Mouse (Mus musculus) ovary, postnatal 36 days (tissue): ENCODE results near the gene 1700034J05Rik.

Experiments used
- DNase-seq: peaks from one replicate; pipeline ENCODE4 v3.0.0; 2022; ENCODE audit warnings: low spot score, mixed read lengths

1700034J05Rik gene

GRCm38 (mm10) chr6:146954258-146954657 is at the start of gene 1700034J05Rik:
Gene 1700034J05Rik, minus strand, starts transcription at chr6:146954422.
- DNase-seq, result no peak

GRCm38 (mm10) chr6:146999755-147000154 is 45.5 kb upstream of the 1700034J05Rik start:
- no peak for DNase-seq

GRCm38 (mm10) chr6:146999302-146999701 is 45.1 kb upstream of the 1700034J05Rik start:
- DNase-seq, result no peak

- DNase-seq, result no peak
Observed at GRCm38 (mm10) chr6:146998710-146999109, 44.5 kb upstream of the 1700034J05Rik start.

GRCm38 (mm10) chr6:146997006-146997405 is 42.8 kb upstream of the 1700034J05Rik start:
- DNase-seq, result no peak

GRCm38 (mm10) chr6:146995878-146996277 is 41.7 kb upstream of the 1700034J05Rik start:
- DNase-seq, result no peak

- no peak for DNase-seq
Observed at GRCm38 (mm10) chr6:146995391-146995790, 41.2 kb upstream of the 1700034J05Rik start.

GRCm38 (mm10) chr6:146994236-146994635 is 40.0 kb upstream of the 1700034J05Rik start:
- peak; percentile 26 for DNase-seq

GRCm38 (mm10) chr6:146984569-146984968 is 30.3 kb upstream of the 1700034J05Rik start:
- DNase-seq, result no peak

GRCm38 (mm10) chr6:146981249-146981835 is 27.1 kb upstream of the 1700034J05Rik start:
- no peak for DNase-seq

- no peak for DNase-seq
Observed at GRCm38 (mm10) chr6:146979953-146980352, 25.7 kb upstream of the 1700034J05Rik start.

- no peak for DNase-seq
Observed at GRCm38 (mm10) chr6:146979115-146979744, 25.0 kb upstream of the 1700034J05Rik start.

- no peak for DNase-seq
Observed at GRCm38 (mm10) chr6:146978691-146979114, 24.5 kb upstream of the 1700034J05Rik start.

GRCm38 (mm10) chr6:146976446-146976845 is 22.2 kb upstream of the 1700034J05Rik start:
- no peak for DNase-seq

GRCm38 (mm10) chr6:146973830-146974229 is 19.6 kb upstream of the 1700034J05Rik start:
- DNase-seq, result no peak

- DNase-seq, result no peak
Observed at GRCm38 (mm10) chr6:146973406-146973805, 19.2 kb upstream of the 1700034J05Rik start.

GRCm38 (mm10) chr6:146972740-146973139 is 18.5 kb upstream of the 1700034J05Rik start:
- no peak for DNase-seq

GRCm38 (mm10) chr6:146972009-146972408 is 17.8 kb upstream of the 1700034J05Rik start:
- DNase-seq, result no peak

- no peak for DNase-seq
Observed at GRCm38 (mm10) chr6:146971366-146971765, 17.1 kb upstream of the 1700034J05Rik start.

GRCm38 (mm10) chr6:146970811-146971210 is 16.6 kb upstream of the 1700034J05Rik start:
- DNase-seq, result no peak

- no peak for DNase-seq
Observed at GRCm38 (mm10) chr6:146967836-146968235, 13.6 kb upstream of the 1700034J05Rik start.

- no peak for DNase-seq
Observed at GRCm38 (mm10) chr6:146966446-146967019, 12.3 kb upstream of the 1700034J05Rik start.

- DNase-seq, result no peak
Observed at GRCm38 (mm10) chr6:146965139-146965772, 11.0 kb upstream of the 1700034J05Rik start.
